Mouse (Mus musculus) midbrain, embryonic 16.5 days (tissue): ENCODE data around the gene Hmgcs1. TPM values are rescaled to one million over a fixed set of nuclear protein-coding genes. Genes with fewer than 3 reads are reported as not detected.
A peak's percentile ranks its signal among the peaks of the same experiment; 100 is the strongest.

Experiments
- ATAC-seq: fragments of 200-750 bp; cut with Nextera tagmentation; 2 replicates; pipeline ENCODE4 v1.8.0; 2017; ENCODE audit warnings: moderate TSS enrichment
- H3K27ac ChIP-seq: fragments of 300-500 bp; sonication (generic); 2 replicates; pipeline ENCODE4 v1.5.1; 2014; ENCODE audit warnings: mild to moderate bottlenecking, low read length, mixed read lengths
- H3K27me3 ChIP-seq: fragments of 300-500 bp; sonication (generic); 2 replicates; pipeline ENCODE4 v1.6.1; 2014; ENCODE audit warnings: low read depth, low read length, mixed read lengths; ENCODE audit not compliant: control insufficient read depth, insufficient read depth
- H3K36me3 ChIP-seq: fragments of 300-500 bp; sonication (generic); 2 replicates; pipeline ENCODE4 v1.6.1; 2014; ENCODE audit warnings: mild to moderate bottlenecking, low read length, moderate library complexity, mixed read lengths; ENCODE audit not compliant: control insufficient read depth, insufficient read depth
- H3K4me1 ChIP-seq: fragments of 300-500 bp; sonication (generic); 2 replicates; pipeline ENCODE4 v1.6.1; 2014; ENCODE audit warnings: mild to moderate bottlenecking, low read length, mixed read lengths; ENCODE audit not compliant: control insufficient read depth, insufficient read depth
- H3K4me2 ChIP-seq: fragments of 300-500 bp; sonication (generic); 2 replicates; pipeline ENCODE4 v1.6.1; 2014; ENCODE audit warnings: mild to moderate bottlenecking, low read length, mixed read lengths
- H3K4me3 ChIP-seq: fragments of 300-500 bp; sonication (generic); 2 replicates; pipeline ENCODE4 v1.5.1; 2014; ENCODE audit warnings: low read depth, mild to moderate bottlenecking, low read length, moderate library complexity, mixed read lengths
- H3K9ac ChIP-seq: fragments of 300-500 bp; sonication (generic); 2 replicates; pipeline ENCODE4 v1.6.1; 2014; ENCODE audit warnings: low read depth, low read length, mixed read lengths
- H3K9me3 ChIP-seq: fragments of 300-500 bp; sonication (generic); replicated peaks from 2 replicates; pipeline ENCODE4 v1.6.1; 2014; ENCODE audit warnings: mild to moderate bottlenecking, low read length, mixed read lengths; ENCODE audit not compliant: control insufficient read depth, poor library complexity, severe bottlenecking
- WGBS: fragments of 180-500 bp; shearing (Covaris S2); extraction: QIAGEN DNeasy Blood & Tissue Kit; methylation state at CpG from one replicate; pipeline ENCODE4 v1.1.7; 2014; 5-methylcytosine and 5-hydroxymethylcytosine counted together
- polyA plus RNA-seq: library from polyadenylated mRNA; unstranded; fragments of >200 nt; fragmentation: Nextera tagmentation; extraction: Ambion mirVana; gene quantifications from 2 replicates; pipeline ENCODE4 v1.2.1, GENCODE M21; 2015

The Hmgcs1 gene
- polyA plus RNA-seq, 1 experiment from 2014 or later, result 644 TPM

DNA sequence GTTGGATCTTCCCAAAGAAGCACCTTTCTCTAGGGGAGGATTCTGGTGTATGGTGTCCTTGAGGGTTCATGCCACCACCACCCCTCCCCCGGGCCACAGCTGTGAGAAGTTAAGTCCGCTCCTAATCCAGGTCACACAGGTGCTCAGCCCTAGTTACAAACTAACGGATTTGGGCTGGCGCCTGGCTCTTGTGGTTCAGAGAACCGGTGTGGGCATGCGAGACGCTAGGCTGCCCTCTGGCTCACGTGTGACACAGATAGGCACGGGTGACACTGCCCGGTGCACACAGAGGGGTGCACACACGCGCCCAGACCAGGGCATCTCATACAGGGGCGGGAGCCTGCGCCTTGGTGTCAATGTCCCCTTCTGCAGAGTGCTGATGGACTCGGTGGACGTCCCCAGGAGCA is 65.0 kb downstream of the Hmgcs1 start:
- Histone ChIP-seq H3K9ac (peak overlapping the region; percentile 78), H3K4me1 (peaks cover 8% of the 10 kb centered on the region), H3K4me2 (peak overlapping the region; percentile 82), H3K9me3 (no peaks in the 10 kb centered on the region), H3K27me3 (no peaks in the 10 kb centered on the region), H3K27ac (peak overlapping the region; percentile 83), H3K36me3 (no peaks in the 10 kb centered on the region), H3K4me3 (peak overlapping the region; percentile 59)
- under 1% methylated on average over 16 of the region's 16 CpGs for WGBS
- peak; percentile 78 for ATAC-seq

DNA sequence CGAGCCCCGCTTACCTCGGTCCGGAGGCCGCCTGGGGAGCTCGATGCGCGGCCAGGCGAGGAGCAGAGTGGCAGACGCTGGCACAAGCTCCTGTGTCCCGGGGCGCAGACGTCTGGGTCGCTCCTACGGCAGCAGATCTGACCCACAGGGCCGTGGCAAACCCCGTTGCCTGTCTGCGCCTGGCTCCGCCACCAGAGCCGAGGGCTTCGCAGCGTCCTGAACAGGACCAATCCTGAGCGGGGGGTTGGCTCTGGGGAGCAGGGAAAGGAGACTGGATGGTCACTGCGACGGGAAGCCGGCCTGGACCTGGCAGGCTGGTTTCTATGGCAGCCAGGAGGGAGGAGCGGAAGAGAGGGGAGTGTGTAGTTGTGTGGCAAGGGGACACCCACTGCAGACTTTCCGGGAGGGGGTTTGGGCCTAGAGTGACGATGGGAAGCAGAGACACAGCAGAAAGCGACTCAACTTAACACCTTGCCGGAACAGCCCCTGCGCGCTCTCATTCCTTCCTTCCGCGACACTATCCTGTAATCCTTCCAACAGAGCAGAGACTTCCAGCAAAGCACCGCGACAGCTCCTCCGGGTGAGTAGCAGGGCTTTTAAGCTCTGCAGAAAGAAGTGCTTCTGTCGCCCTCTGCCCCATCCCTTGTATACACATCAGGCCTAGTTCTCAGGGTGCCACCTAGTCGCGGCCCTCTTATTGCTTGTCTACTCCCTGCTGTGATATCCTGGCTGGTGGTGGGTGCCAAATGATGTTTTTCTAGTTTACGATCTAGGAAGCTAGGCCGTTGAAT is 65.7 kb downstream of the Hmgcs1 start, which contains the start of gene Nim1k:
Gene Nim1k (minus strand): TSS at position 202 of the 791 bp plus-strand sequence.
- H3K27ac ChIP-seq, result peak within 1 kb of the TSS; percentile 83
- peaks cover 8% of the 10 kb centered on the region for H3K4me1 ChIP-seq
- under 1% methylated on average over 42 of the region's 43 CpGs for WGBS
- H3K27me3 ChIP-seq, result no peaks in the 10 kb centered on the region
- H3K36me3 ChIP-seq, result no peaks in the 10 kb centered on the region
- H3K9me3 ChIP-seq, result no peaks in the 10 kb centered on the region
- H3K4me2 ChIP-seq, result peak within 1 kb of the TSS; percentile 82
- peak within 1 kb of the TSS; percentile 59 for H3K4me3 ChIP-seq
- ATAC-seq, result peak; percentile 95
- H3K9ac ChIP-seq, result peak within 1 kb of the TSS; percentile 78

DNA sequence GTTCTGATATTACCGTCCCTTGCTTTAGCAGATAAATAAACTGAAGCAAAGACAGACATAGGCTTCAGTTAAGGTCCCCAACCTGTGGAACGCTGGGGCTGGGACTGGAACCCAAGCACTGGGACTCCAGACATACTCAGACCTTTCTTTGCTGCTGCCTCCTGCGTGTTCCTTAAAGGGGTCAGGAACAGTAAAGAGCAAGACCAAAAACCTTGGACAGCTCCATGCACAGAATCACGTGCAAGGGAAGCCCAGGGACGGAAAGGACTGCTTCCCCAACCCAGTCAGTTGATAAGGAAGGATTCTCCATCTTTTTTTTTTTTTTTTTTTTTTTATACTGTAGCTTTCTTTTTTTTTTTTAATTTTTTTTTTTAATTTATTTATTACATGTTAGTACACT is 66.7 kb downstream of the Hmgcs1 start:
- Histone ChIP-seq H3K36me3 (no peaks in the 10 kb centered on the region), H3K9me3 (no peaks in the 10 kb centered on the region), H3K4me2 (peak overlapping the region; percentile 15; the same call in 1 of the 2 replicates), H3K4me3 (no peak overlapping the region), H3K9ac (peak overlapping the region; percentile 17; the same call in 1 of the 2 replicates), H3K27me3 (no peaks in the 10 kb centered on the region), H3K4me1 (peaks cover 8% of the 10 kb centered on the region), H3K27ac (no peak overlapping the region)
- ATAC-seq, result no peak
- 34% methylated on average over 5 of the region's 5 CpGs for whole genome bisulfite sequencing

Other genes starting within 250 kb of the Hmgcs1 start
- 90.0 and 101 TPM in 2 replicates for gene 4833420G17Rik, start 227.6 kb upstream of the Hmgcs1 start, polyA plus RNA-seq
- 2.9 and 4.9 TPM in 2 replicates for gene Tmem267, start 202.3 kb upstream of the Hmgcs1 start, polyA plus RNA-seq
- 1.3 and 1.9 TPM in 2 replicates for gene 3110070M22Rik, start 202.0 kb upstream of the Hmgcs1 start, polyA plus RNA-seq
- 0.20 and 0.37 TPM in 2 replicates for gene Ccl28, start 66.6 kb upstream of the Hmgcs1 start, polyA plus RNA-seq
- 5.5 and 7.0 TPM in 2 replicates for gene Nim1k, start 65.5 kb downstream of the Hmgcs1 start, polyA plus RNA-seq
- gene Zfp131, start 100.5 kb downstream of the Hmgcs1 start, polyA plus RNA-seq, result 27.4 and 30.8 TPM in 2 replicates
- gene AF067063, start 139.8 kb downstream of the Hmgcs1 start, polyA plus RNA-seq, result not detected in 2 replicates
- not detected in 2 replicates for gene D13Ertd608e, start 145.6 kb downstream of the Hmgcs1 start, polyA plus RNA-seq
- gene Tcstv1, start 204.4 kb downstream of the Hmgcs1 start, polyA plus RNA-seq, result not detected in 2 replicates
- not detected in 2 replicates for gene Gm21761, start 238.9 kb downstream of the Hmgcs1 start, polyA plus RNA-seq